Mouse (Mus musculus) forebrain, embryonic 16.5 days (tissue): ENCODE results near the gene Sp6. TPM values are rescaled to one million over a fixed set of nuclear protein-coding genes. Genes with fewer than 3 reads are reported as not detected.

Experiments used
- ATAC-seq: fragments of 200-750 bp; cut with Nextera tagmentation; 2 replicates; pipeline ENCODE4 v1.8.0; 2017; ENCODE audit warnings: mild to moderate bottlenecking, moderate library complexity
- H3K27ac ChIP-seq: fragments of 300-500 bp; sonication (generic); 2 replicates; pipeline ENCODE4 v1.5.1; 2014; ENCODE audit warnings: low read length, control low read depth
- H3K27me3 ChIP-seq: fragments of 300-500 bp; sonication (generic); replicated peaks from 2 replicates; pipeline ENCODE4 v1.6.1; 2014; ENCODE audit warnings: low read length; ENCODE audit not compliant: control insufficient read depth, insufficient read depth
- H3K36me3 ChIP-seq: fragments of 300-500 bp; sonication (generic); 2 replicates; pipeline ENCODE4 v1.6.1; 2014; ENCODE audit not compliant: control insufficient read depth, insufficient read depth
- H3K4me1 ChIP-seq: fragments of 300-500 bp; sonication (generic); replicated peaks from 2 replicates; pipeline ENCODE4 v1.6.1; 2014; ENCODE audit warnings: low read length; ENCODE audit not compliant: control insufficient read depth, insufficient read depth
- H3K4me2 ChIP-seq: fragments of 300-500 bp; sonication (generic); 2 replicates; pipeline ENCODE4 v1.6.1; 2014; ENCODE audit warnings: mild to moderate bottlenecking, low read length, control low read depth
- H3K4me3 ChIP-seq: fragments of 300-500 bp; sonication (generic); replicated peaks from 2 replicates; pipeline ENCODE4 v1.5.1; 2014; ENCODE audit warnings: mild to moderate bottlenecking, low read length, control low read depth
- H3K9ac ChIP-seq: fragments of 300-500 bp; sonication (generic); replicated peaks from 2 replicates; pipeline ENCODE4 v1.6.1; 2014; ENCODE audit warnings: low read depth, low read length, control low read depth
- H3K9me3 ChIP-seq: fragments of 300-500 bp; sonication (generic); 2 replicates; pipeline ENCODE4 v1.6.1; 2016; ENCODE audit warnings: low read length; ENCODE audit not compliant: control insufficient read depth
- WGBS: fragments of 180-500 bp; shearing (Covaris S2); extraction: QIAGEN DNeasy Blood & Tissue Kit; methylation state at CpG from one replicate; pipeline ENCODE4 v1.1.7; 2014; 5-methylcytosine and 5-hydroxymethylcytosine counted together
- polyA plus RNA-seq: library from polyadenylated mRNA; unstranded; fragments of >200 nt; fragmentation: Nextera tagmentation; extraction: Ambion mirVana; gene quantifications from 2 replicates; pipeline ENCODE4 v1.2.1, GENCODE M21; 2015

The Sp6 gene
- 0.29 and 0.68 TPM in 2 replicates for polyA plus RNA-seq

DNA sequence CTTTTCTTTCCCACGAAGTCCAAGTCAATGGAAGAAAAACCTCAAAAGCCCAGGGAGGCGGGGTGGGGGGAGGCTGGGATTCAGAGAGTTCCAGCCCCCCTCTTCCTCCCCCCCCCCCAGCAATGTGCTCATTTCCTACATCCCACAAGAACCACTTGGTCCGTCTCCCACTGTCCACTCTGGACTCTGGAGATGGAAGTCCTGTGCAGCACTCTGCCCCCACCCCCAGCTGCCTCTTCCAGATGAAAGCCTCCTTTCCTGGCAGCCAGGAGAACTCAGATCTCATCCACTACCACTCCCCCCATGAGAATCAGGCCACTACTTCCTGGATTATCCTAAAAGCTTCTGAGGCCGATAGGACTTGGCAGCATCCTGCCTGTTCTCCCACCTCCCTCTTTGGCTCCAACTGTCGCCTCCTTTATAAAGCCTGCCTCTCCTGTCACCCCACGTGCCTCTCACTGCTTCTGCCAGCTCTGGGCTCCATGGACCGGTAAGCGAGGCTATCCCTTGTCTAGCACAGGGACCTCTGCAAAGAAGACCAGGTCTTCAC, at the start of gene Sp6:
Gene Sp6, plus strand, starts transcription at position 274 of the 550 bp plus-strand sequence.
- 10% methylated on average over 6 of the region's 8 CpGs for WGBS
- Histone ChIP-seq H3K9ac (no peak within 1 kb of the TSS), H3K27ac (no peak within 1 kb of the TSS), H3K27me3 (peaks cover 30% of the 10 kb centered on the region), H3K4me3 (no peak within 1 kb of the TSS), H3K4me2 (no peak within 1 kb of the TSS), H3K9me3 (no peaks in the 10 kb centered on the region), H3K4me1 (no peaks in the 10 kb centered on the region; the same call in 1 of the 2 replicates), H3K36me3 (no peaks in the 10 kb centered on the region)
- ATAC-seq, result no peak

DNA sequence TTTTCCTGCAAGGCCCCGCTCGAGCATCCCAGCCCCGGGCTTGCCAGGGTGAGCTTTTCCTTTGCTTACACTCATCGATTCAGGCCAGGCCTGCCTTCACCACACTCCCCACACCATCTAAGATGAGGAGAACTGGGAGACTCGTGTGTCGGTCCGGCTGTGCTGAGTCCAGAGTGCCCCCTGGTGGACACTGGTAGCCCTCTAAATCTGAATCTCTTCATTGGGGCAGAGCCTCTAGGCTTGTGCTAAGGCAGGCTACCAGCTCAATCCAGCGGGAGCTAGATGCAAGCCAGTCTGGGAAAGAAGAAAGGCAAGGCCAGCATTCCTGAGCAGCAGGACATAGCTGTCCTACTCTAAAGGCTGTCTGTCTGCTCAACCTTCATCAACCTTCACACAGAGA, 49.6 kb upstream of the Sp6 start:
- no peaks in the 10 kb centered on the region for H3K4me1 ChIP-seq
- ATAC-seq, result peak; percentile 75
- peaks cover 4% of the 10 kb centered on the region for H3K36me3 ChIP-seq
- WGBS, result 17% methylated on average over 8 of the region's 8 CpGs
- H3K27ac ChIP-seq, result no peak overlapping the region
- H3K9me3 ChIP-seq, result no peaks in the 10 kb centered on the region
- H3K9ac ChIP-seq, result no peak overlapping the region
- no peaks in the 10 kb centered on the region for H3K27me3 ChIP-seq
- no peak overlapping the region for H3K4me3 ChIP-seq
- no peak overlapping the region for H3K4me2 ChIP-seq

DNA sequence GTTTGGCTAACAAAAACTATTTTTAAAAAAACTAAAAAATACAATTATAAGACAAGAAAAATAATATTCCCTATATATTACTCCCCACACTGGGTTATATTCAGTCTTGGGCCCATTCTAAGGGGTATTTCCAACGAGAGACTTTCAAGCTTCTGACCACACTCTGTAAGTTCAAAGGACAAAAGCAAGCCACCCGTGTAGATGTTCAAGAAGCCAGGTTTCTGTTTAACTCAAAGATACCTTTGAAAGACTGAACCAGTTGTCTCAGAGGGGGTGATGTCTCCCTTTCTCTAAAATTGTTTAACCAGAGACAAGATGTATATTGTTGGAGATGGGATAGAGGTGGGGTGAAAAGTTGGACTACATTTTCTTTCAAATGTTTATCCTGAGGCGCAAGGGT, 47.0 kb upstream of the Sp6 start:
- ATAC-seq, result no peak
- H3K36me3 ChIP-seq, result peaks cover 4% of the 10 kb centered on the region
- 87% methylated on average over 3 of the region's 3 CpGs for WGBS

DNA sequence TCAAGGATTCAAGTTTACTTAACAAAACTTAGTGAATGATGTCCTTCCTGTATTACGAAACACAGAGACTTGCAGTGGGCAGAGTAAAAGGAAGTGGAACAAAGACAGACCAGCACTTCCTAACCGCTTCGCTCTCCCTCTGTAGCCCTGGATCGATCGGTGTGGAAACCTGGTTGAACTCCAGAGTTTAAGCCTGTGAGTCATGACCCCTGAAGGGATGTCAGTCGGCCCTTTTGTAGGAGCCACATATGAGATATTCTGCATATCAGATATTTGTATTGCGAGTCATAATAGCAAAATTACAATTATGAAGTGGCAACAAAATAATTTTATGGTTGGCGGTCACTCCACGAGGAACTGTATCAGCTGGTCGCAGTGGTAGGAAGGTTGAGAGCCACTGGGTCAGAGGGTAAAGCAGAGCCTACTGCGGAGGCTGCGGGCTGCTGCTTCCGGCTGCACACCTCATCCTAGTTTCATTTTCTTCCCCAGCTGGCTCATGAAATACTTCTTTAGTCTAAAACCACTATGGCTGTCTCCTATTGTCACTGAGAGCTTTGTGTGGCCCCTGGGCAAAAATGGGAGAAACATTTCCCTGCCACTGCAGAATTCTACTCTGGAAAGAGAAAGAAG, 46.2 kb upstream of the Sp6 start:
- no peak overlapping the region for H3K4me2 ChIP-seq
- no peak overlapping the region for H3K9ac ChIP-seq
- WGBS, result 91% methylated on average over 13 of the region's 13 CpGs
- no peak overlapping the region for H3K4me3 ChIP-seq
- no peaks in the 10 kb centered on the region for H3K27me3 ChIP-seq
- no peaks in the 10 kb centered on the region for H3K36me3 ChIP-seq
- ATAC-seq, result no peak
- H3K27ac ChIP-seq, result no peak overlapping the region
- no peaks in the 10 kb centered on the region for H3K9me3 ChIP-seq
- H3K4me1 ChIP-seq, result peaks cover 2% of the 10 kb centered on the region; the same call in 1 of the 2 replicates

More for the DNA sequence above, 47.0 kb upstream of the Sp6 start:
- Histone ChIP-seq H3K4me1 (no peaks in the 10 kb centered on the region; the same call in 1 of the 2 replicates), H3K4me2 (no peak overlapping the region), H3K4me3 (no peak overlapping the region), H3K27ac (no peak overlapping the region), H3K9ac (no peak overlapping the region), H3K27me3 (no peaks in the 10 kb centered on the region), H3K9me3 (no peaks in the 10 kb centered on the region)

DNA sequence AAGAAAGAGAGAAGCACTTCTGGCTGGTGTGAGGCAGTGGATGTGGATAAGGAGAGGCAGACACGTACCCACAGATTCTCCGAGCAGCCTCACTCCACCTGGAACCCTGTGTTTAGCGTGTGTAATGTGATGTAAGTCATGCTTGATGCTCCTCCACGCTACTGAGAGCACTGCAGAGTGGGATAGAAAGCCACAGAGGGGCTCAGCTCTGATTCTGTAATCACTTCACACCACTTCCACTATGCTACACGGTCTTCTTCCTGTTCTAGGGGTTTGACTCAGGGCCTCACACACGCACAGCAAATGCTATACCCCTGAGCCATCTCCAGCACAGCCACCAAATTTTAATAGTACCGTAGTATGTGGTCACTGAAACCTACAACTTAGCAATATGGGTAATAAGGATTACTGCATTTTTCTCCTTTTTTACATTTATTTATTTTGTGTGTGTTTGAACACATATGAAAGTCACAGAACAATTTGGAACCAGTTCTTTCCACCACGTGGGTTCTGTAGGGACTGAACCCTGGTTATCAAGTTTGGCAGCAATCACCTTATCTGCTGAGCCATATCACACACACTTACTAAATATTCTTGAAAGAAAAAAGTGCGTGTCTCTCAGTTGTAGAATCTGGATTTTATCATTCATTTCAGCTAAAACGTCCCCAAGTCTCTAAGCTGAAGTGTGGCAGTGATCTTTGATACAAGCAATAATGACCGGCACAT, 45.5 kb upstream of the Sp6 start:
- Histone ChIP-seq H3K4me2 (no peak overlapping the region), H3K4me3 (no peak overlapping the region), H3K4me1 (peaks cover 6% of the 10 kb centered on the region; the same call in 1 of the 2 replicates), H3K27me3 (no peaks in the 10 kb centered on the region), H3K9me3 (no peaks in the 10 kb centered on the region), H3K36me3 (no peaks in the 10 kb centered on the region), H3K27ac (no peak overlapping the region), H3K9ac (no peak overlapping the region)
- no peak for ATAC-seq
- 89% methylated on average over 11 of the region's 11 CpGs for WGBS

DNA sequence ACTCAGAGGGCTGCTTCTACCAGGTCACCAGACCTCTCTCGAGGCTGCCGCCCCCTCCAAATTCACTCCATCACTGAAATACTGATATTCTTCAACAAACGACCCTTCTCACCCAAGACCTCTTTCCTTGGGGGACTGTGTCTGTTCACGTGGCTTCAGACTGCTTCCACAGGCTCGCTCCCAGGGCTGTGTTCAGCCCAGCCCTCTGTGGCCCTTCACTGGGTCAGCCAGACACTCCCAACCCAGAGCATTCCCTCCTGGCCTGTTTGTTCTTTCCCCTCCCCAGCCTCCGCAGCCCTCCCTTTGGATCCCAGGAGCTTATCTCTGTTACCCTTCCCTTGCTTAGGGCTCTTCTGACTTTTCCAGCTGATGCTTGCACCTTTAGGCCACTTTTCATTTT, 44.7 kb upstream of the Sp6 start:
- Histone ChIP-seq H3K4me2 (no peak overlapping the region), H3K27ac (no peak overlapping the region), H3K9ac (no peak overlapping the region), H3K9me3 (no peaks in the 10 kb centered on the region), H3K27me3 (no peaks in the 10 kb centered on the region), H3K36me3 (no peaks in the 10 kb centered on the region), H3K4me1 (peaks cover 8% of the 10 kb centered on the region; the same call in 1 of the 2 replicates), H3K4me3 (no peak overlapping the region)
- WGBS, result 77% methylated on average over 6 of the region's 6 CpGs
- no peak for ATAC-seq

DNA sequence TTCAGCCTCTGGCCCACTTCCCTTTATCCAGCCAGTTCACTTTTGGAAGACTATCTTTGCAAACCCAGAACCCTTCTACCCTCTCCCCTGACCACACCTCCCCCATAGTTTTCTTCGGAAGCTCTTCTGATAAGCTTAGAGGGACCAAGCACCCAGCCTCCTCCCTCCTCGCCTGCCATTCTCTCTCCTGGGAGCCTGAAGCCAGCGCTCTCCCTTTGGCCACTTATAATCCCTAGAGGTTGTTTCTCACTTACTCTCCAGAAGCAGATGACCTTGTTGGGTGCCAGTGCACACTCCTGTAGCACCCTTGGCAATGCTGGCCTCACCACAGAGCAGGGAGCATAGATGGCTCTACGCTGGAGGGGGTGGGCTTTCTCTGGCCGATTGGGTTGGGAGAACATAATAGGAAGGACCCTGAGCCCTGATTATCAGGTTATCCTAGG, 43.9 kb upstream of the Sp6 start:
- H3K9ac ChIP-seq, result no peak overlapping the region
- no peaks in the 10 kb centered on the region for H3K27me3 ChIP-seq
- WGBS, result 69% methylated on average over 5 of the region's 5 CpGs
- no peak overlapping the region for H3K27ac ChIP-seq
- H3K4me1 ChIP-seq, result peaks cover 8% of the 10 kb centered on the region; the same call in 1 of the 2 replicates
- H3K4me2 ChIP-seq, result no peak overlapping the region
- H3K36me3 ChIP-seq, result no peaks in the 10 kb centered on the region
- no peaks in the 10 kb centered on the region for H3K9me3 ChIP-seq
- no peak for ATAC-seq
- no peak overlapping the region for H3K4me3 ChIP-seq

DNA sequence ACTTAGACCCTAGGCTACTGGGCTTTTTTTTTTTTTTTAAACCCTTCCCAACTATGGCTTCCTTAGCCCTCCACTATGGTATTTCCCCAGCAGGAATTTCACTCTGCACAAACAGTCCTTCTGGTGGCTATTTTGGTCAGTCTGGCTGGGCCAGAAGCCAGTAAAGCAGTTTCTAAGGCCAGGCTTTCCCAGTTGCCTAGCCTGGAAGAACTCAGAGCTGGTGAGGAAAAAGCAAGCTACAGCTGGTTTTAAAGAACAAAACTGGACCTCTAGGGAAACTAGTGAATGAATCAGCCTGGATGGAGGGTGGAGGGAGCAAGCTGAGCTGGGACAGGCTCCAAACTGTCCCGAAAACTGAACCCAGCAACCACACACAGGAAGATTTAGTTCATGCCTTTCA, 43.4 kb upstream of the Sp6 start:
- no peak overlapping the region for H3K27ac ChIP-seq
- no peak overlapping the region for H3K4me3 ChIP-seq
- H3K4me1 ChIP-seq, result peaks cover 8% of the 10 kb centered on the region; the same call in 1 of the 2 replicates
- no peak overlapping the region for H3K4me2 ChIP-seq
- no peak for ATAC-seq
- no peaks in the 10 kb centered on the region for H3K36me3 ChIP-seq
- H3K9ac ChIP-seq, result no peak overlapping the region
- 84% methylated on average over 1 of the region's 1 CpGs for WGBS
- no peaks in the 10 kb centered on the region for H3K27me3 ChIP-seq
- H3K9me3 ChIP-seq, result no peaks in the 10 kb centered on the region

DNA sequence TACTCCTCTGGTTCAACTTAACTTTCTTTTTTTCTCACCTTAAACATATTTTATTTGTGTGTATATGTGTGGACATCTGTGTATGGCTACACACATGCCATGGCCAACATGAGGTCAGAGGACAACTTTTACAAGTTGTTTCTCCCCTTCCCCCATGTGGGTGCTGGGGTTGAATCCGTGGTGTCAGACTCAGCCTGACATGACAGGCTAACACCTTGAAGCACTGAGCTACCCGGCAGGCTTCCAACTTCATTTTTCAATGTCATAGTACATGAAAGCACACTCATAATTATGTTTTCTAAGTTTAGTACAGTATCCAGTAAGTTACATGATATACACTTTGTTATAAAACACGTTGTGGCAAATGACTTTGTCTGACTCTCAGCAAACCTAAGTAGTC, 42.9 kb upstream of the Sp6 start:
- H3K36me3 ChIP-seq, result no peaks in the 10 kb centered on the region
- 87% methylated on average over 3 of the region's 3 CpGs for WGBS
- H3K9ac ChIP-seq, result no peak overlapping the region
- no peaks in the 10 kb centered on the region for H3K27me3 ChIP-seq
- H3K27ac ChIP-seq, result no peak overlapping the region
- H3K4me3 ChIP-seq, result no peak overlapping the region
- H3K4me1 ChIP-seq, result peaks cover 8% of the 10 kb centered on the region; the same call in 1 of the 2 replicates
- no peak overlapping the region for H3K4me2 ChIP-seq
- ATAC-seq, result no peak
- H3K9me3 ChIP-seq, result no peaks in the 10 kb centered on the region
